Mouse (Mus musculus) 3T3-L1 (cell line): ENCODE measurements at regions not wholly inside any gene's neighbourhood (a gene's known extent, or its start where the extent isn't known, plus 50 kb on each side); places are given as distances from the start of the nearest gene placed in this dataset.

Experiments
- DNase-seq: peaks from one replicate; pipeline ENCODE4 v3.0.0-alpha.2; 2015; ENCODE audit warnings: low read depth, low spot score

DNA sequence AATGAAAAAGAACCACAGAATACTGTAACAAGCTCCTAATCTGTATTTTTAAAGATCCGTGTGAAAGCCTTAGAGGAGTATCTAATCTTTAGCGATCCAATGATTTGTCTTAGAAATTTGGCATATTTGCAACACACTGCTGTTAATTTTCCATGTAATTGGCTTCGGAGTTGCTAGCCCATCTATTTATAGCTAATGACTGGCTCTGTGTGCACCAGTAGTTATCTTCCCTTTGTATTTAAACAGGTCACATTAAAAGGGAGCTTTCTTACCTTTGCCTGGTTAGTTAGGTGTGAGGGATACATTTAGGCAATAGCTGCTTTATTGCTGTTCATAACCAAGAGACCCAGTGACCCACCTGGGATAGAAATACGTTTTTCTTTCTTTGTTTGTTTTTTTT lies 256.3 kb upstream of the Mme start:
- DNase-seq: no peak

DNA sequence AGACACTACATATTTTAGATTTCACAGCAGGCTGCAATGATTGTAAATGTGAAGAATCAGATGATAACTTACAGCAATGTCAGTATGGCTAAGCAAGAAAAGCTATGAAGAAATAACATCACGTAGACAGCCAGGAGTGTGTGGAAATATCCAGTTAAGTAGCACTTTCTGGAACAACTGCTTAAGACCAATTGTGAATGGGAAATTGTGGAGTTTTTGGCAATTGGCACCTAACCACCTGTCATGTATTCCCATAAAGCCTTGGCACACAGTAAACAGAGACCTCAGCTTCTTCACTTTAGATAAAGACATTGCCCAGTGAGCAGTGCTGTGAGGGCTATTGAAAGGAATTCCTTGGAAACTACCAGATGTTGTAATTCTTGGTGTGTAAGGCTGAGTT lies 264.4 kb upstream of the Mme start:
- no peak for DNase-seq

DNA sequence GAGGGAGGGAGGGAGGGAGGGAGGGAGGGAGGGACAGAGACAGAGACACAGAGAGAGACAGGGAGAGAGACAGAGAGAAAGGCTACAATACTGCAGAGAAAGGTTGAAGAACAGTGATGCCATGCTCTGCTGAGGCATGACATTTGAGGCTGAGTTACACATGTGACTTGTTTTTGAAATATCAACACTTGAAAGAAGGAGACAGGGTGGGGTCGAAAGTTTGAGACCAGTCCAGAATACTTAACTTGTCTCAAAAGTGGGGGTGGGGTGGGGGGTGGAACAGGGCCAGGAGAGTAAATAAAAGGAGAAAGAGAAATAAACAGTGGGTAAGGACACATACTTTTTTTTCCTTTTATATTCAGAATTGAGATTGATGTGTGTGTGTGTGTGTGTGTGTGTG lies 278.1 kb upstream of the Mme start:
- DNase-seq: no peak

DNA sequence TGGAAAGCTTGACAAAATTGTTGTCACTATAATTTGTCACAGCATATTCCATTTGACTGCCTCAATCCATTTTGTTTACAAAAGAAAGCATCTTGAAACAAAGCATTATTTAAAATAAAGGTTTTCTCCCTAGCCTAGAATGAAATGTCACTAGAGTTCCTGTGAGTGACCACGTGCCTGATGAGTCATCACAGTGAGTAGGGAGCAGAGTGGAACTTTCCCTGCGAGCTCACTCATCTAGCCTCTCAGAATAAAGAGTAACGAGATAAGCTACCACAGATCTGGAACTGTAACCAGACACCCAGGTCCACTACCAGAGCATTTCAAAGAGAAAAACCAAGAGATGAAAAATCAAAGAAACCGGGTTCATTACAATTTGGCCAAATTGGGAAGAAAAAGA lies 278.7 kb upstream of the Mme start:
- peak; percentile 80 for DNase-seq

DNA sequence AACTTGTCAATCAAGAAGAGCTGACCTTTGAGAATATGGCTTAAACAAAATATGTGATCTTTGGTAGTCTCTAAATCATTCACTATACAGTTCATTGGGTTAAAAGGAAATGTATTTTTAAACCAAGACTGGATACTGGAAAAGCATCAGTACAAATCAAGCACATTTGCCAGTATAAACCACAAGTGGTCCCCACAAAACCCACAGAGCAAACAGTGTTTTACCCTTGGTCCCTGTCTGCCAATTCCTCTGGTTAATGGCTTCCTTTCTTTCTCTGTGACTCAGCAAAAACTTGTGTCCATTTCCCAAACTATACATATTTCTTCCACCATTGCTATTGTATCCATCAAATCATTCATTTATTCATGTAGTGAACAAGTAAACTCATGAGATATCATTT lies 296.0 kb upstream of the Mme start:
- peak; percentile 55 for DNase-seq

DNA sequence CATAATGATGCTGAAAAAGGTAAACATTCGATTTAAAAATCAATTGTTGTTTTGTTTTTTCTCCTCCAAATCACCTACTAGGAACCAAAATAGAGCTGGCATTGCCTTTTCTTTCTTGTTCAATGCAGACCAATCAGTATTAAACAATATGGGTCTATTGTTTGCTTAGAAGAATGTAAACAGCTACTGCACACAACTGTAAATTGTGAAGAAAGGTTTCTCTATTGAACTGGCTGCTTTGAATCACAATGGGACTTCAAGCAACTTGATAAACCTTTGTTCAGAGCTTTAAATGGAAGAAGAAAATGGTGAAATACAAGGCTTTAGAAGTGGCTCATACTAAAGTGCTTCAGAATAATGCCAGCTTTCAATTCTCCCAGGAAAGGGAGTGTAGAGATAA lies 302.7 kb upstream of the Mme start:
- no peak for DNase-seq

DNA sequence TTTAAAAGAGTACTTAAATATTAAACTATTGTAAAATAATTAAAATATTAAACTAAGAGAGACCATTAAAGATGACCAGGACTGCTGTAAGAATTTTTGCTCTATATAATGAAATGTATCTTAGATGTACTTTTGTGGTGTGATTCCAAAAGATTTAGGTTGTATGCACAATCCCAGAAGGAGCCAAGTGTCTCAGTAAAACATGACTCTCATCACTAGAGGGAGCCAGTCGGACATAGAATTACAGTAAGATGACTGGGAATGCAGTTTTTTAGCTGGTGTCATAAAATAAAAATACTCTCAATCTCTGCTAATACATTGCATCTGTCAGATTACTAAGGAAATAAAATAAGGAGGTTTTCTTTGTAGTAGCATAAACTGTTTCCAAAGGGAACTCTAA lies 316.9 kb upstream of the Mme start:
- DNase-seq: peak; percentile 84

DNA sequence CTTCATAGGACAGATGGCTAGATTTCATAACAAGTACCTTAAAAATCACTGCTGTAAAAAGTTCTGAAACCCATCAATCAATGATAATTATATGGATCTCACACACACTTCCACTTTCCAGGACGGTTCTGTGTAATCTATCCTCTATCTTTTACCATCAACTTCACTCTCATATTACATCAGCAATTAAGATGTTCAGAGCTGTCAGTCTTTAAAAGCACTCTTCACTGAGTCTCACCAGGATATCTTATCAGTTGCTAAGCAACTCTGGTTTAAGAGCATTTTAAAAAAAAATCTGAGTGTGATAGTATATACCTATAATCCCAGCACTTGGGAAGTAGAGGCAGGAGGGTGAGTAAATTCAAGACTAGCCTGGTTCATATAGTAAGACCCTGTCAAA lies 312.0 kb upstream of the Gpr149 start:
- DNase-seq: no peak

DNA sequence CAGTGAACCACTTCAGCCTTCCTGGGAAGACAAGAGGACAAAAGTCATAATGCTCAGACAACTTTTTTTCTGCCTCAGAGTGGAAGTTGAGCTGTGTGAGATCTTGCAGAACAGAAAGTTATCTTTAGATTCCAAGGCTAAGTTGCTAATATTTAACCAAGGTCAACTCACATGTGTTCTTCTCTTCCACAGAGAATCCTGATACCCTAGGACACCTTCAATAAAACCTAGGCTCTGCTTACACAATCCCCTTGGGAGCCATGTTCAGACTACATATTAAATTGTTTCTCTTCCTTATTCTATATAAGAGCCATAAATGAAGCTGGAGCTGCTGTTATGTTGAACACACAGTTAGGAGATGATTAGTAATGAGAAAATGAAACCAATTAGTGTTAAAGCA lies 280.2 kb upstream of the Gpr149 start:
- DNase-seq: no peak

DNA sequence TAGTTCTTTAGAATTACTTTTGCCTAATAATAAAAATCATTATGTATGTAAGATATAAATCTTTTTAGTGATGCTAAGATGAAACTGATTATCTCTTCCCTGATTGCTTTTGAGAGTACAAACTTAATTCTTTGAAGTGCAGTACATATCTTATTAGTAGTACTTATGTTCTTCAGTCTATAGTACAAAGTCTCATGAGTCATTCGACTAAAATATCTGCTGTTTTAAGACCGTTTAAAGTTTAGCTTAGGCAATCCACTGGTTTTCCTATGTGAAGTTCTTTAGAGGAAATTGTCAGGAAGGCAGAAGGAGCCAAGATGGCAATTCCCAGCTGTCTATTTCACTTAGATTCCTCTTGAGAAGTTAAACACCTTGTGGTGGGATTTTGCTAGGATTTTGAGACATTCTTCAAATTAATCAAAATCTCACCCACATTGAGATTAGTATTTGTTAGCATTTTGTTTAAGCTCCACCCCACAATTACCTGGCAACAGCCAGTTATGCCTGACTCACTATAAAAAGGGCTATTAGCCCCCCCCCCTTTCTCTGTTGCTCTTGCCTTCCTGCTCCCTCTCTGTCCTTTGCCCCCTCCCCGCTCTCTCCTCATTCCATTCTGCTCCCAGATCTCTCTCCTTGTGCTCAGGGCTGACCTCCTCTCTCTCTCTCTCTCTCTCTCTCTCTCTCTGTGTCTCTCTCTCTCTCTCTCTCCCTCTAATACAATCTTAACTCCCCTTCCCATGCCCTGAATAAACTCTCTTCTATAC lies 277.6 kb upstream of the Gpr149 start:
- DNase-seq: no peak

DNA sequence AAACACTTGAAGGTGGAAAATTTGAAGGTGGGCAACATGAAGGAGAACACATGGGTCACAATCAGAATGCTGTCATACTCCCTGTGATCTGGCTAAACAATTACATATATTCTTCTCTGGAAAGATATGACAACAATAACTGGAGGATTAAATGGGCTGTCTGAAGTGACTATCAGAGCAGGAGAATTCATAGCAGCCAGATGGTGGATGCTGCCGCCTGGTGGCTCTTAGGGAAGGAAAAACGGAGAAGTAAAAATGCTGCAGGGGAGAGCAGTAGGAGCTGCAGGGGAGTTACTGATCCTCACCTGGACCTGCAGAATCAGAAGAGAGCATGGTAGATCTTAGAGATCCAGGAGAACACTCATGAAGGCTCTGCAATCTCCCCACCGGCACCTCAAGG lies 255.8 kb upstream of the Gpr149 start:
- DNase-seq: peak; percentile 84

DNA sequence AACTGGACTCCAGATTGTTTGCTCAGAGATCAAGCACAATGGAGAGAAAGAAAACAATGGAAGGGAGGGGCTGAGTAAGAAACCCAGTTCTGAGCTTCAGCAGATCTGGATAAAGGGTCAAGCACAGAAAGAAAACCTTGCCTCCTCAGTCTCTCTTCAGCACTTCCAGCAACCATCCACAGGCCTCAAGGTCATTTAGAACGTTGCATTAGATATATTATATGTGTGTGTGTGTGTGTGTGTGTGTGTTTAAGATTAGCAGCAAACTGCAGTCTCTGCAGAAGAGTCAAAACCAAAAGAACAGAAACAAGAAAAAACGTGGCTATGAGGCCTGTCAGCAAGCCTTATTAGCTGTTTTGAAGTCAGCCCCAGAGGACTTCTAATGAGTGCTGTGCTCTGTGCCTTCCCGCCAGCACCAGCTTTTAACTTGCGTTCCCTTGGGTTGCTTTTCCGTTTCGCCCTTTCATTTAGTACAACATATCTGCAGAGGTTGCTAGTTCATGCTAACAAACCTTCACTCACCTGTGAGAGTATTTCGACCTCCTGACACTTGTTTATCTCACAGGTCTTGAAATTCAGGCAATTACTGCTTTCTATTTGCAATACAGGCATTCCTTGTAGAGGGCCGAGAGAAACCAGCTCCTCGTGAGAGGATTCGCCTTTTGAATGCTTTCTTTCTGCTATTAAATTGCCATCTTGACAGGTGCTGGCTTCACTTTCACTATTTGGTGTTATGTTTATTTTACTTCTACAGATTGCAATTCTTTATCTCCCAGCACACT lies 230.9 kb upstream of the Gpr149 start:
- DNase-seq: no peak

DNA sequence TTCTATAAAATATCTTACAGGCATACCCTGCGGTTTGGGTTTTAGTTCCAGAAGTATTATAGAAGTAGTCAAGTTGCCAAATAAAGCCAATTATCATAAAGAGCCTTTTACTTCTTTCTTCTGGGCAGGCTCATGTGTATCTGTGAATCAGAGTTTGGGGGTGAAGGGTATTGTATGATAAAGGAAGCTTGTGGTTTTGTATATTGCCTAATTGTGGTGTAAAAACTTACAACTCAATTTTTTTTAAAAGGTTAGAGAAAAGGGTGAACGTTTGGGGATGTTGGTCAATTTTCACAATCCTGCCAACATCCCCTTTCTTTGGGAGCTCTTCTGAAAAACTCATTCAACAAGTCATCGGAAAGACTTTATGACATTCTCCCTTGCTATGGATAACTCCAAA lies 219.0 kb upstream of the Gpr149 start:
- no peak for DNase-seq

DNA sequence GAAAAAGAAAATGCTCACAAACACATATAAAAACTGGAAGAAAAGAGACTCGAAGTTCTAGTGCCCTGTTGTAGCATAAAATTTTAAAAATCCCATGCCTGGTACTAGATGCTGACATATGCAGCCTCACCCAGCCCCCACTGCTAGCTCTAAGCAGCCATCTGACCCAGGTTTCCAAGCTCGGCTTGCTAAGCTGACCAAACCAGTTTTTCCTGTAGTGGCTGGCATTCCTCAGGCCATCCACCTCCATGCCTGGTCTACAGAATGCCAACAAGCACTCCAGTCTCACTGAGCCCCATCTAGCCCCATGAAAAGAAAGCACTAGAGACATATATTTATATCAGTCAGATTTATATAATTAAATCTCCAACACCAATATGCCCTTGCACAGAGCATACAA lies 196.1 kb upstream of the Gpr149 start:
- DNase-seq: no peak

DNA sequence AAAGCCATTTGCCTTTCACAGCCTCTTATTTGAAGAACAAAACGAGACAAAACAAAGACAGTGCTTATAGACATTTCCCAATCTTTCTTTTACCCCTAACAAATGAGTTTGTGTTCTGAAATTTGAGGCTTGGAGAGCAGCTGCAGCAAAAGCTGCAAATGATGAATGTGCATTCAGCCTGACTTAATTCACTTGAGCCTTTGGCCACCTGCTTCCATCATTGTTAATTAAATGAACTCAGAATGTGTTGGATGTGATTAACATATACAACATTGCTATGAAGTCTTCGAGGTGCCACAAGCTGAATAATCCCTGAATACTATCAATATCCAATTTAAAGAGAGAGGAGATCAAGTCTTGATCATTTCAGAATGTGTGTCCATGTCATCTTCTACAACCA lies 181.3 kb upstream of the Gpr149 start:
- no peak for DNase-seq
